In genomic region chr16:4879101-4879707, GRCm38 (mm10) we compare ENCODE assay signal across 8 mouse cellular contexts. TPM values are rescaled to one million over a fixed set of nuclear protein-coding genes. Genes with fewer than 3 reads are reported as not detected.
DNase-seq lines count a peak whose midpoint lies in the region; ATAC-seq and TF ChIP-seq lines count a peak whose summit lies in the region.

No protein-coding gene starts in this region.

- H3K9ac ChIP-seq in embryonic facial prominence, embryonic 12.5 days = peak overlapping the region; percentile 87
- H3K9ac ChIP-seq in intestine, embryonic 14.5 days (ENCODE audit: low read length) = peak overlapping the region; percentile 93
- H3K9ac ChIP-seq in liver, embryonic 14.5 days (replicated peaks) = peak overlapping the region; percentile 93

- peak overlapping the region; percentile 81 for H3K4me3 ChIP-seq in kidney, adult 2 months (ENCODE audit: insufficient read depth, low read depth, low read length)
- peak overlapping the region; percentile 89 for H3K4me3 ChIP-seq in G1E (ENCODE audit: low read depth, low read length)
- H3K4me3 ChIP-seq in embryonic facial prominence, embryonic 12.5 days = peak overlapping the region; percentile 88
- H3K4me3 ChIP-seq in intestine, embryonic 14.5 days (ENCODE audit: low read depth, low read length) = peak overlapping the region; percentile 91
- peak overlapping the region; percentile 84 to 91 for H3K4me3 ChIP-seq in liver, embryonic 14.5 days (ENCODE audit: insufficient read depth in 1 of 2, low read depth in 2 of 2, low read length in 2 of 2)

- peak overlapping the region; percentile 99 for H3K27ac ChIP-seq in kidney, adult 2 months (ENCODE audit: insufficient read depth, low read depth, low read length)
- peak overlapping the region; percentile 99 for H3K27ac ChIP-seq in embryonic facial prominence, embryonic 12.5 days
- H3K27ac ChIP-seq in intestine, embryonic 14.5 days (ENCODE audit: low read depth) = peak overlapping the region; percentile 100
- H3K27ac ChIP-seq in liver, embryonic 14.5 days = peak overlapping the region; percentile 99

- TF ChIP-seq CTCF in kidney, adult 2 months (conservative IDR thresholded peaks at IDR 0.05; ENCODE audit: insufficient read depth, insufficient read length, low read depth, low read length) = no peak
- TF ChIP-seq CTCF in G1E (IDR thresholded peaks at IDR 0.05; ENCODE audit: low read depth, low read length) = no peak
- no peak for TF ChIP-seq CTCF in liver, embryonic 14.5 days (IDR thresholded peaks at IDR 0.05; ENCODE audit: low read depth)

- no peaks in the 10 kb centered on the region for H3K27me3 ChIP-seq in kidney, adult 2 months (replicated peaks; ENCODE audit: control insufficient read depth, insufficient read depth, low read length)
- no peaks in the 10 kb centered on the region for H3K27me3 ChIP-seq in G1E (ENCODE audit: insufficient read depth, low read length)
- H3K27me3 ChIP-seq in embryonic facial prominence, embryonic 12.5 days = no peaks in the 10 kb centered on the region
- H3K27me3 ChIP-seq in intestine, embryonic 14.5 days (replicated peaks; ENCODE audit: control insufficient read depth, insufficient read depth, low read length) = no peaks in the 10 kb centered on the region
- no peaks in the 10 kb centered on the region for H3K27me3 ChIP-seq in liver, embryonic 14.5 days (ENCODE audit: control insufficient read depth, insufficient read depth, low read length)

- under 1% methylated on average over 54 of the region's 54 CpGs for WGBS in kidney, adult 2 months
- WGBS in embryonic facial prominence, embryonic 12.5 days = under 1% methylated on average over 54 of the region's 54 CpGs
- WGBS in intestine, embryonic 14.5 days = under 1% methylated on average over 54 of the region's 54 CpGs
- WGBS in liver, embryonic 14.5 days (ENCODE audit: insufficient replicate concordance) = under 1% methylated on average over 54 of the region's 54 CpGs

- peak; percentile 51 for DNase-seq in kidney, adult 2 months
- DNase-seq in kidney, adult 18-20 months = no peak
- DNase-seq in G1E (ENCODE audit: low spot score) = peak; percentile 48
- DNase-seq in intestine, embryonic 14.5 days (ENCODE audit: low spot score) = no peak
- peak in 1 of 3 experiments; percentile 54 for DNase-seq in liver, embryonic 14.5 days (ENCODE audit: low read depth in 3 of 3, low spot score in 3 of 3)
- peak; percentile 58 for DNase-seq in retina, embryonic 14.5 days (ENCODE audit: low spot score)
- DNase-seq in Muller cell, postnatal 12 days (ENCODE audit: inconsistent ontology term) = no peak

- peaks cover 21% of the 10 kb centered on the region for H3K4me1 ChIP-seq in kidney, adult 2 months (ENCODE audit: control insufficient read depth, insufficient read depth, low read length)
- peaks cover 76% of the 10 kb centered on the region for H3K4me1 ChIP-seq in G1E (ENCODE audit: insufficient read depth, low read depth, low read length)
- peaks cover 20% of the 10 kb centered on the region for H3K4me1 ChIP-seq in embryonic facial prominence, embryonic 12.5 days
- H3K4me1 ChIP-seq in intestine, embryonic 14.5 days (replicated peaks; ENCODE audit: control insufficient read depth, insufficient read depth, low read length) = peaks cover 35% of the 10 kb centered on the region
- H3K4me1 ChIP-seq in liver, embryonic 14.5 days (replicated peaks; ENCODE audit: control insufficient read depth in 2 of 2, insufficient read depth in 2 of 2, low read length in 1 of 2) = peaks cover 28 to 46% of the 10 kb centered on the region in 2 experiments

- ATAC-seq in G1E (ENCODE audit: extremely low read depth, insufficient number of reproducible peaks, low FRiP score, poor library complexity, severe bottlenecking) = no peak
- peak; percentile 19; the same call in 1 of the 2 replicates for ATAC-seq in embryonic facial prominence, embryonic 12.5 days (ENCODE audit: insufficient number of reproducible peaks, insufficient read depth, low FRiP score, low TSS enrichment)
- peak; percentile 17 for ATAC-seq in intestine, embryonic 14.5 days (replicated peaks; ENCODE audit: low FRiP score, low TSS enrichment, low read depth)
- ATAC-seq in liver, embryonic 14.5 days (ENCODE audit: insufficient read depth) = peak; percentile 36

- no peaks in the 10 kb centered on the region for H3K9me3 ChIP-seq in G1E (replicated peaks)
- no peaks in the 10 kb centered on the region for H3K9me3 ChIP-seq in embryonic facial prominence, embryonic 12.5 days
- H3K9me3 ChIP-seq in intestine, embryonic 14.5 days (ENCODE audit: control insufficient read depth, low read length) = no peaks in the 10 kb centered on the region
- H3K9me3 ChIP-seq in liver, embryonic 14.5 days (ENCODE audit: control insufficient read depth, low read length) = no peaks in the 10 kb centered on the region

- peak overlapping the region; percentile 82 for H3K4me2 ChIP-seq in embryonic facial prominence, embryonic 12.5 days (replicated peaks)
- peak overlapping the region; percentile 73 for H3K4me2 ChIP-seq in intestine, embryonic 14.5 days (ENCODE audit: low read length)
- H3K4me2 ChIP-seq in liver, embryonic 14.5 days (ENCODE audit: low read depth) = peak overlapping the region; percentile 99

- TF ChIP-seq EP300 in liver, embryonic 14.5 days (IDR thresholded peaks at IDR 0.05; ENCODE audit: low read depth) = no peak

- no peaks in the 10 kb centered on the region for H3K36me3 ChIP-seq in kidney, adult 2 months (ENCODE audit: control insufficient read depth, insufficient read depth, low read length)
- H3K36me3 ChIP-seq in G1E (replicated peaks) = peaks cover 41% of the 10 kb centered on the region
- peaks cover 19% of the 10 kb centered on the region for H3K36me3 ChIP-seq in embryonic facial prominence, embryonic 12.5 days
- peaks cover 22% of the 10 kb centered on the region for H3K36me3 ChIP-seq in intestine, embryonic 14.5 days (ENCODE audit: control insufficient read depth, insufficient read depth, low read length)
- H3K36me3 ChIP-seq in liver, embryonic 14.5 days (replicated peaks; ENCODE audit: control insufficient read depth, insufficient read depth, low read depth) = no peaks in the 10 kb centered on the region; the same call in 1 of the 2 replicates

- TF ChIP-seq POLR2A in kidney, adult 2 months (IDR thresholded peaks at IDR 0.05; ENCODE audit: low read depth, low read length) = no peak

RNA-seq across cellular contexts. Expression of gene Ubald1, which starts 0.9 kb away (rescaled TPM):
- 38.4 and 39.2 TPM in 2 replicates for polyA plus RNA-seq in kidney, adult 2 months (2012; rRNA removed)
- 58.9 and 70.4 TPM in 2 replicates for total RNA-seq in G1E (2014; fragmentation: Nextera tagmentation)
- 6.9 and 7.2 TPM in 2 replicates for total RNA-seq in G1E (2017)
- polyA plus RNA-seq in G1E (2012) = 189 and 228 TPM in 2 replicates
- 31.2 and 32.7 TPM in 2 replicates for polyA plus RNA-seq in embryonic facial prominence, embryonic 12.5 days (2016; fragmentation: Nextera tagmentation; extraction: Ambion mirVana)
- 39.3 and 40.6 TPM in 2 replicates for polyA plus RNA-seq in intestine, embryonic 14.5 days (2014; fragmentation: Nextera tagmentation; extraction: Ambion mirVana)
- polyA plus RNA-seq in liver, embryonic 14.5 days (2012; rRNA removed) = 5.4 and 6.7 TPM in 2 replicates
- 9.0 and 9.5 TPM in 2 replicates for polyA plus RNA-seq in liver, embryonic 14.5 days (2014; fragmentation: Nextera tagmentation; extraction: Ambion mirVana)

RNA-seq across cellular contexts. Expression of gene Mgrn1, which starts 6.8 kb away (rescaled TPM):
- polyA plus RNA-seq in kidney, adult 2 months (2012; rRNA removed) = 197 and 218 TPM in 2 replicates
- total RNA-seq in G1E (2014; fragmentation: Nextera tagmentation) (30.4 and 32.1 TPM in 2 replicates), G1E (2017) (16.1 and 18.6 TPM in 2 replicates)
- polyA plus RNA-seq in G1E (2012) = 19.3 and 22.5 TPM in 2 replicates
- 91.9 and 93.4 TPM in 2 replicates for polyA plus RNA-seq in embryonic facial prominence, embryonic 12.5 days (2016; fragmentation: Nextera tagmentation; extraction: Ambion mirVana)
- 83.7 and 87.6 TPM in 2 replicates for polyA plus RNA-seq in intestine, embryonic 14.5 days (2014; fragmentation: Nextera tagmentation; extraction: Ambion mirVana)
- 15.7 and 16.3 TPM in 2 replicates for polyA plus RNA-seq in liver, embryonic 14.5 days (2012; rRNA removed)
- 17.6 and 18.0 TPM in 2 replicates for polyA plus RNA-seq in liver, embryonic 14.5 days (2014; fragmentation: Nextera tagmentation; extraction: Ambion mirVana)

RNA-seq across cellular contexts. Expression of gene 4930562C15Rik, which starts 44.0 kb away (rescaled TPM):
- 0.03 TPM in 1 of 2 replicates, not detected in the other for polyA plus RNA-seq in kidney, adult 2 months (2012; rRNA removed)
- not detected in 2 replicates for total RNA-seq in G1E (2014; fragmentation: Nextera tagmentation)
- total RNA-seq in G1E (2017) = 0.06 and 0.16 TPM in 2 replicates
- not detected in 2 replicates for polyA plus RNA-seq in G1E (2012)
- 0.50 and 0.67 TPM in 2 replicates for polyA plus RNA-seq in embryonic facial prominence, embryonic 12.5 days (2016; fragmentation: Nextera tagmentation; extraction: Ambion mirVana)
- 0.43 and 0.55 TPM in 2 replicates for polyA plus RNA-seq in intestine, embryonic 14.5 days (2014; fragmentation: Nextera tagmentation; extraction: Ambion mirVana)
- polyA plus RNA-seq in liver, embryonic 14.5 days (2012; rRNA removed) = not detected in 2 replicates
- not detected in 2 replicates for polyA plus RNA-seq in liver, embryonic 14.5 days (2014; fragmentation: Nextera tagmentation; extraction: Ambion mirVana)

RNA-seq across cellular contexts. Expression of gene Nudt16l1, which starts 59.4 kb away (rescaled TPM):
- 137 and 145 TPM in 2 replicates for polyA plus RNA-seq in kidney, adult 2 months (2012; rRNA removed)
- 21.7 and 23.1 TPM in 2 replicates for total RNA-seq in G1E (2014; fragmentation: Nextera tagmentation)
- total RNA-seq in G1E (2017) = 20.5 and 21.6 TPM in 2 replicates
- 37.8 and 42.9 TPM in 2 replicates for polyA plus RNA-seq in G1E (2012)
- polyA plus RNA-seq in embryonic facial prominence, embryonic 12.5 days (2016; fragmentation: Nextera tagmentation; extraction: Ambion mirVana) = 171 and 177 TPM in 2 replicates
- polyA plus RNA-seq in intestine, embryonic 14.5 days (2014; fragmentation: Nextera tagmentation; extraction: Ambion mirVana) = 145 and 162 TPM in 2 replicates
- 28.8 and 33.0 TPM in 2 replicates for polyA plus RNA-seq in liver, embryonic 14.5 days (2012; rRNA removed)
- 51.8 and 52.1 TPM in 2 replicates for polyA plus RNA-seq in liver, embryonic 14.5 days (2014; fragmentation: Nextera tagmentation; extraction: Ambion mirVana)

Comparison
In these comparisons a context has a peak if more than half of its experiments do, and no peak if none do; other contexts are left out.
1. DNase-seq: peak in kidney, adult 2 months (single experiment), G1E (single experiment) and retina, embryonic 14.5 days (single experiment); none in kidney, adult 18-20 months (single experiment), intestine, embryonic 14.5 days (single experiment) and Muller cell, postnatal 12 days (single experiment).
2. Peak in every context shown above with its lines, with median percentiles within 50 percentile points of each other: H3K27ac ChIP-seq, H3K4me3 ChIP-seq, H3K4me2 ChIP-seq and H3K9ac ChIP-seq.